Mouse (Mus musculus) erythroblast, embryonic 14.5 days (primary cell): Measurements from ENCODE around the gene Tmcc2.

ENCODE experiments used
- GATA1 ChIP-seq: IDR thresholded peaks from 2 replicates; pipeline ENCODE4 v1.6.1; 2012; ENCODE audit warnings: low read length, inconsistent platforms, mixed read lengths
- TAL1 ChIP-seq: IDR thresholded peaks from 3 replicates; pipeline ENCODE4 v1.6.1; 2012; ENCODE audit warnings: low read length, inconsistent platforms, mixed read lengths

DNA sequence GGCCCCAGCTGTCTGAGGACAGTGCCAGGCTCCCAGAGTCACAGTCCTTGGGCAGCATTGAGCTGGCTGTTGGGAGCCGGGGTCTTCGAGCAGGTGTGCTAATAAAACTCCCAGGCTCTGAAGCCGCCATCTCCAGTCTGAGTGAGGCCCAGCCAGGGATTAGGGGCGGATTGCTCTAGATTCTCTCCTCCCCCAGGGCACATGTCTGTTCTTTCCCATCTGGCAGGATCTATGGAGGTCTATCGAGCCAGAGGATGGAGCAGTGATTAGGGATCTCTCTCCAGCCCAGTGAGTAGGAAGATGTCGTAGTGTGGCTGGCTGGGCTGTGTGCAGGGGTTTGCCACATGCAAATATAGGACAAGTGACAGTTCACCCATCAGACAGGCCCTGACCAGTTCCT is 24.1 kb downstream of the Tmcc2 start:
- TF ChIP-seq GATA1 (no peak), TAL1 (no peak)
